Mouse (Mus musculus): ENCODE measurements around the gene 1810009J06Rik. TPM values are rescaled to one million over a fixed set of nuclear protein-coding genes. Genes with fewer than 3 reads are reported as not detected.

Gene 1810009J06Rik
- not detected for polyA plus RNA-seq (2014; fragmentation: Illumina TruSeq; extraction: RNeasy Lipid Tissue Mini Kit (QIAGEN cat#74804); ENCODE audit: low read depth, low replicate concordance)

DNA sequence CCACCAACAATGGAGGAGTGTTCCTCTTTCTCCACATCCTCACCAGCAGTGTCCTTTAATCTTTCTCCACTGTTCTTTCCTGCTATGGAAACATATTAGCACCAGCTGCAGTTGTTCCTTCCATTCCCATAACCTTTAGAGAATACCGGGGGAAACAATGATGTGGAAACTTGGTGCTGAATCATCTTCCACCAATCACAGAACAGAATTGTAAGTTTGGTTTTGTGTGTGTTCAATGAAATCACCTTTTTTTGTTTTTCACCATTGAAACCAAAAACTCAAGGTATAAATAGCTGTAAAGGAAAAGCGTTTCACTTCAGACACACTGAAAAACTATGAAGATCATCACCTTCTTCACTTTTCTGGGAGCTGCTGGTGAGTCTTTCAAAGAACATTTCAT lies at the start of gene 1810009J06Rik:
Gene 1810009J06Rik (plus strand): TSS at position 301 of the 400 bp plus-strand sequence.

DNA sequence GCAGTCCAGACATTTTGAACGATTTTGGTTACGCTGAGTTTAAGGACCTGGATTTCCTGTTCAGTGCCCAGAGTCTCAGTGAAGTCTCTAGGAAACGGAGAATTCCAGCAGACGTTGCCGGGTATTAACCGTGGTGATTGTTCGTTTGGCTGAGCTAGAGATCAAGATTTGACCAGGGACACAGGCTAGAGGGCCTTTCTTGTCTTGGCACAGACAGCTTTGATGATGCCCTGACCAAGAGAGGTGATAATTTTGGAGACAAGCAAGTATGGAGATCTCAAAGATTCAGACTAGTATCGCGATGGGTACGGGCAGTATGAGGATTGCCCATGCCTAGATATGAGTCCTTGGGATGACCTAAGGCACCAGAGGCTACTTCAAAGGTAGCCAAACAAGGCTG lies 24.1 kb upstream of the 1810009J06Rik start, which contains the start of gene 1700074P13Rik:
Gene 1700074P13Rik (minus strand): TSS at position 101 of the 400 bp plus-strand sequence.

GRCm38 (mm10) chr6:40951770-40952169 lies 12.8 kb upstream of the 1810009J06Rik start, which contains the start of gene Gm4744:
TSS of gene Gm4744 (minus strand) at chr6:40951870.

DNA sequence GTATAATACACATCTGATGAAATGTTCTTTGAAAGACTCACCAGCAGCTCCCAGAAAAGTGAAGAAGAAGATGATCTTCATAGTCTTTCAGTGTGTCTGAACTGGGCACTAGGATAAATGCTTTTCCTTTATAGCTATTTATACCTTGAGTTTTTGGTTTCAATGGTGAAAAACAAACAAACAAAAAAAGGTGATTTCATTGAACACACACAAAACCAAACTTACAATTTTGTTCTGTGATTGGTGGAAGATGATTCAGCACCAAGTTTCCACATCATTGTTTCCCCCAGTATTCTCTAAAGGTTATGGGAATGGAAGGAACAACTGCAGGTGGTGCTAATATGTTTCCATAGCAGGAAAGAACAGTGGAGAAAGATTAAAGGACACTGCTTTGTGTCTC lies 34.8 kb downstream of the 1810009J06Rik start, which contains the start of gene Gm2663:
Gene Gm2663 (minus strand): TSS at position 101 of the 400 bp plus-strand sequence.

Other genes with a start within 250 kb of the 1810009J06Rik start
- gene Moxd2, start 77.3 kb upstream of the 1810009J06Rik start, polyA plus RNA-seq (2014; fragmentation: Illumina TruSeq; extraction: RNeasy Lipid Tissue Mini Kit (QIAGEN cat#74804); ENCODE audit: low read depth, low replicate concordance), result not detected
- not detected for gene Prss58, start 64.4 kb upstream of the 1810009J06Rik start, polyA plus RNA-seq (2014; fragmentation: Illumina TruSeq; extraction: RNeasy Lipid Tissue Mini Kit (QIAGEN cat#74804); ENCODE audit: low read depth, low replicate concordance)
- 0.87 TPM for gene 1700074P13Rik, start 24.2 kb upstream of the 1810009J06Rik start, polyA plus RNA-seq (2014; fragmentation: Illumina TruSeq; extraction: RNeasy Lipid Tissue Mini Kit (QIAGEN cat#74804); ENCODE audit: low read depth, low replicate concordance)
- not detected for gene Gm4744, start 12.9 kb upstream of the 1810009J06Rik start, polyA plus RNA-seq (2014; fragmentation: Illumina TruSeq; extraction: RNeasy Lipid Tissue Mini Kit (QIAGEN cat#74804); ENCODE audit: low read depth, low replicate concordance)
- not detected for gene Gm2663, start 34.7 kb downstream of the 1810009J06Rik start, polyA plus RNA-seq (2014; fragmentation: Illumina TruSeq; extraction: RNeasy Lipid Tissue Mini Kit (QIAGEN cat#74804); ENCODE audit: low read depth, low replicate concordance)
- gene 2210010C04Rik, start 70.8 kb downstream of the 1810009J06Rik start, polyA plus RNA-seq (2014; fragmentation: Illumina TruSeq; extraction: RNeasy Lipid Tissue Mini Kit (QIAGEN cat#74804); ENCODE audit: low read depth, low replicate concordance), result not detected